ENCODE assay signal across 9 mouse cellular contexts in the genomic region with DNA sequence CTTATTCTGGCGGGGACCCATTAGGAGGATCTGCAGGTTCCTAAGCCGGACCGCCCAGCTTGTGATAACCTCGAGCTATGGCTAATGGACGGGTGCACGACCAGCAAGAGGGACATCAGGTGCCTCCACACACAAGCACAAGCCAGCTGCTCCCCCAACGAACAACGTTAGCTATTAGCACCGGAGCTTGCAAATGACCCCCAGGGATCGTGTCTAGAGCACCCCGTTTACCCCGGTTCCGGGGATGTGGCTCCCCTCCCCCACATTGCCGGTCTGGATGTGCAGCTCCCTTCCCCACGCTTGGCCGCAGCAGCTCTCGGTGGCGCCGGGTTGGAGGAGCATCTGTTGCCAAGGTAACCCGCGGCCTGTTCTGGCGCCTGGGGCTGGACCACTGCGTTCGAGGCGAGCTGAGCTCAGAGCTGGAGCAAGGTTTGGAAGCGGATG. TPM values are rescaled to one million over a fixed set of nuclear protein-coding genes. Genes with fewer than 3 reads are reported as not detected.
DNase-seq lines count a peak whose midpoint lies in the region; ATAC-seq lines count a peak whose summit lies in the region.
"Had no signal": no experiment of that assay in that cellular context is flagged by ENCODE, and none has a peak within 500 bp of the region (broad histone marks: within the 10 kb centered on the region; RNA-seq: fewer than 3 reads in every experiment).

No protein-coding gene starts in this region.

- peak overlapping the region; percentile 76 for H3K27ac ChIP-seq in hindbrain, embryonic 14.5 days
- H3K27ac ChIP-seq in midbrain, embryonic 13.5 days, result peak overlapping the region; percentile 87

- 3% methylated on average over 26 of the region's 26 CpGs for WGBS in hindbrain, embryonic 14.5 days
- 2% methylated on average over 26 of the region's 26 CpGs for WGBS in midbrain, embryonic 13.5 days

- DNase-seq in ovary, adult 18-20 months (ENCODE audit: low spot score), result peak; percentile 23
- DNase-seq in ovary, postnatal 10 days (ENCODE audit: low spot score), result no peak
- peak; percentile 64 to 74 for DNase-seq in cerebellum, postnatal 25 days
- DNase-seq in hindbrain, embryonic 14.5 days (ENCODE audit: low spot score), result peak; percentile 64
- no peak for DNase-seq in lung, postnatal 36 days
- no peak for DNase-seq in urinary bladder, adult 18-20 months (ENCODE audit: low spot score in 2 of 2)

- peak overlapping the region; percentile 46; the same call in 1 of the 2 replicates for H3K9ac ChIP-seq in hindbrain, embryonic 14.5 days
- H3K9ac ChIP-seq in midbrain, embryonic 13.5 days (replicated peaks), result peak overlapping the region; percentile 58; the same call in 1 of the 2 replicates

- H3K36me3 ChIP-seq in hindbrain, embryonic 14.5 days (replicated peaks; ENCODE audit: control insufficient read depth, insufficient read depth), result no peaks in the 10 kb centered on the region
- H3K36me3 ChIP-seq in midbrain, embryonic 13.5 days, result no peaks in the 10 kb centered on the region

- no peak overlapping the region; the same call in 1 of the 2 replicates for H3K4me3 ChIP-seq in hindbrain, embryonic 14.5 days (replicated peaks; ENCODE audit: low read length)
- H3K4me3 ChIP-seq in midbrain, embryonic 13.5 days (replicated peaks), result peak overlapping the region; percentile 11; the same call in 1 of the 2 replicates

- H3K4me1 ChIP-seq in hindbrain, embryonic 14.5 days (replicated peaks; ENCODE audit: control insufficient read depth, insufficient read depth, low read length), result peaks cover 24% of the 10 kb centered on the region
- peaks cover 41% of the 10 kb centered on the region for H3K4me1 ChIP-seq in midbrain, embryonic 13.5 days (replicated peaks)

- no peaks in the 10 kb centered on the region for H3K9me3 ChIP-seq in hindbrain, embryonic 14.5 days (ENCODE audit: control insufficient read depth, low read length)
- H3K9me3 ChIP-seq in midbrain, embryonic 13.5 days, result no peaks in the 10 kb centered on the region

- peak overlapping the region; percentile 59 for H3K4me2 ChIP-seq in hindbrain, embryonic 14.5 days (replicated peaks)
- H3K4me2 ChIP-seq in midbrain, embryonic 13.5 days (replicated peaks), result peak overlapping the region; percentile 58

- no peaks in the 10 kb centered on the region for H3K27me3 ChIP-seq in hindbrain, embryonic 14.5 days (ENCODE audit: control insufficient read depth, insufficient read depth, low read length)
- H3K27me3 ChIP-seq in midbrain, embryonic 13.5 days, result 0 out of 2 replicates have a peak, but pooled peaks cover 6% of the 10 kb centered on the region

- ATAC-seq in hindbrain, embryonic 14.5 days (ENCODE audit: low FRiP score), result peak; percentile 61
- ATAC-seq in midbrain, embryonic 13.5 days, result peak; percentile 81
- ATAC-seq in megakaryocyte progenitor cell, adult 5-6 weeks (replicated peaks; ENCODE audit: poor library complexity), result no peak

RNA-seq across cellular contexts. Expression of gene Enpp7, which starts 11.4 kb away (rescaled TPM):
- not detected in 2 replicates for polyA plus RNA-seq in hindbrain, embryonic 14.5 days (2014; fragmentation: Nextera tagmentation; extraction: Ambion mirVana)
- polyA plus RNA-seq in midbrain, embryonic 13.5 days (2015; fragmentation: Nextera tagmentation; extraction: Ambion mirVana), result not detected in 2 replicates
- total RNA-seq in megakaryocyte progenitor cell, adult 5-6 weeks (2015), result not detected in 2 replicates
- total RNA-seq in megakaryocyte progenitor cell, adult 5-6 weeks (2017), result not detected in 2 replicates
- total RNA-seq: layer of hippocampus, postnatal 36 days had no signal

RNA-seq across cellular contexts. Expression of gene Cbx2, which starts 23.4 kb away (rescaled TPM):
- 10.7 and 13.7 TPM in 2 replicates for polyA plus RNA-seq in hindbrain, embryonic 14.5 days (2014; fragmentation: Nextera tagmentation; extraction: Ambion mirVana)
- 34.7 and 35.5 TPM in 2 replicates for polyA plus RNA-seq in midbrain, embryonic 13.5 days (2015; fragmentation: Nextera tagmentation; extraction: Ambion mirVana)
- 1.8 and 2.8 TPM in 2 replicates for total RNA-seq in megakaryocyte progenitor cell, adult 5-6 weeks (2015)
- 3.0 and 3.2 TPM in 2 replicates for total RNA-seq in megakaryocyte progenitor cell, adult 5-6 weeks (2017)

RNA-seq across cellular contexts. Expression of gene Cbx8, which starts 41.4 kb away (rescaled TPM):
- polyA plus RNA-seq in hindbrain, embryonic 14.5 days (2014; fragmentation: Nextera tagmentation; extraction: Ambion mirVana), result 8.5 and 9.8 TPM in 2 replicates
- polyA plus RNA-seq in midbrain, embryonic 13.5 days (2015; fragmentation: Nextera tagmentation; extraction: Ambion mirVana), result 9.8 and 15.2 TPM in 2 replicates
- total RNA-seq in megakaryocyte progenitor cell, adult 5-6 weeks (2015), result 1.9 and 2.1 TPM in 2 replicates
- 2.7 and 3.6 TPM in 2 replicates for total RNA-seq in megakaryocyte progenitor cell, adult 5-6 weeks (2017)

Comparison
In these comparisons a context has a peak if more than half of its experiments do, and no peak if none do; other contexts are left out.
1. DNase-seq: peak in ovary, adult 18-20 months (single experiment), cerebellum, postnatal 25 days (2 of 2) and hindbrain, embryonic 14.5 days (single experiment); none in ovary, postnatal 10 days (single experiment), lung, postnatal 36 days (single experiment) and urinary bladder, adult 18-20 months (0 of 2).